Mouse (Mus musculus): ENCODE measurements around the gene Rhoa. TPM values are rescaled to one million over a fixed set of nuclear protein-coding genes. Genes with fewer than 3 reads are reported as not detected.

The Rhoa gene
- polyA plus RNA-seq, 1 experiment from 2014 or later = 379 TPM

DNA sequence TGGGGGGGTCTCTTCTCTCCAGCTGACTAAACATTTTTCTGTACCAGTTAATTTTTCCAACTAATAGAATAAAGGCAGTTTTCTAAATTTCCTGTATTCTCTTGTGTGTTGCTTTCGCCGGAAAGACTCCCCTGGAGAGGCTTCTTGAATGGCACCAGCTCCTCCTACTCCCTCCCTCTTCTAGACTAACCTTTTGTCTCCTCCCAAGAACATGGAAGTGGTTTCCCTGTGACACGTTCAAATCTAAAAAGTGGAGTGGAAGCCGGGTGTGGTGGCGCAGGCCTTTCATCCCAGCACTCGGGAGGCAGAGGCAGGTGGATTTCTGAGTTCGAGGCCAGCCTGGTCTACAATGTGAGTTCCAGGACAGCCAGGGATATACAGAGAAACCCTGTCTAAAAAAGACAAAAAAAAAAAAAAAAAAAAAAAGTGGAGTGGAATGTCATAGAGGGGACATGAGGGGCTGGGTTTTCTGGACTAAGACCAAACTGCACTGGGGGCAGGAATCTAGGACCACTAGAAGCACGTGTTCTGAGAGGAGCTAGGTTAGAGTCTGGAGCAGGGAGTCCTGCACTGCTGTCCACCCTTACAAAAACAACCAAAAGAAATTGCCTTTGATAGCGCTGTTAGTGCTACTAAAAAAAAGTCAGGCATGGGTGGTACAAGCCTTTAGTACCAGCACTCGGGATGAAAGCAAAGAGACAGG lies 32.1 kb downstream of the Rhoa start:
- WGBS = 71% methylated on average over 10 of the region's 10 CpGs
- H3K4me1 ChIP-seq = peaks cover 19% of the 10 kb centered on the region
- peak overlapping the region; percentile 91 for H3K27ac ChIP-seq (replicated peaks)
- H3K4me2 ChIP-seq (replicated peaks) = peak overlapping the region; percentile 78
- H3K27me3 ChIP-seq = no peaks in the 10 kb centered on the region
- H3K9ac ChIP-seq (replicated peaks) = no peak overlapping the region
- no peak for ATAC-seq (ENCODE audit: low FRiP score, low read depth)
- H3K9me3 ChIP-seq = no peaks in the 10 kb centered on the region
- peaks cover 34% of the 10 kb centered on the region for H3K36me3 ChIP-seq
- no peak overlapping the region for H3K4me3 ChIP-seq

GRCm38 (mm10) chr9:108338551-108338885 lies 32.6 kb downstream of the Rhoa start:
- ATAC-seq (ENCODE audit: low FRiP score, low read depth) = peak; percentile 20; the same call in 1 of the 2 replicates
- Histone ChIP-seq H3K27me3 (no peaks in the 10 kb centered on the region), H3K4me2 (replicated peaks) (peak overlapping the region; percentile 78), H3K36me3 (peaks cover 30% of the 10 kb centered on the region), H3K4me1 (peaks cover 19% of the 10 kb centered on the region), H3K9ac (replicated peaks) (peak overlapping the region; percentile 92; the same call in 1 of the 2 replicates), H3K4me3 (peak overlapping the region; percentile 81), H3K9me3 (no peaks in the 10 kb centered on the region), H3K27ac (replicated peaks) (peak overlapping the region; percentile 91)
- WGBS = 28% methylated on average over 6 of the region's 6 CpGs

GRCm38 (mm10) chr9:108338886-108339781 lies 33.2 kb downstream of the Rhoa start, which contains the start of gene Gpx1:
Gene Gpx1, plus strand, starts transcription at chr9:108338903.
- Histone ChIP-seq H3K9me3 (no peaks in the 10 kb centered on the region), H3K4me2 (replicated peaks) (peak within 1 kb of the TSS; percentile 78), H3K27ac (replicated peaks) (peak within 1 kb of the TSS; percentile 91), H3K9ac (replicated peaks) (peak within 1 kb of the TSS; percentile 92), H3K4me1 (peaks cover 19% of the 10 kb centered on the region), H3K4me3 (peak within 1 kb of the TSS; percentile 81), H3K27me3 (no peaks in the 10 kb centered on the region), H3K36me3 (peaks cover 24% of the 10 kb centered on the region)
- peak; percentile 95 for ATAC-seq (ENCODE audit: low FRiP score, low read depth)
- under 1% methylated on average over 49 of the region's 49 CpGs for whole genome bisulfite sequencing

- Histone ChIP-seq H3K4me1 (peaks cover 19% of the 10 kb centered on the region), H3K4me2 (replicated peaks) (peak overlapping the region; percentile 78), H3K27ac (replicated peaks) (peak overlapping the region; percentile 91), H3K36me3 (peaks cover 17% of the 10 kb centered on the region), H3K9ac (replicated peaks) (peak overlapping the region; percentile 92), H3K9me3 (no peaks in the 10 kb centered on the region), H3K27me3 (no peaks in the 10 kb centered on the region), H3K4me3 (peak overlapping the region; percentile 81)
- ATAC-seq (ENCODE audit: low FRiP score, low read depth) = no peak
- WGBS = 17% methylated on average over 20 of the region's 20 CpGs
These were observed 33.9 kb downstream of the Rhoa start for GRCm38 (mm10) chr9:108339886-108340257.

- H3K27me3 ChIP-seq = no peaks in the 10 kb centered on the region
- 69% methylated on average over 10 of the region's 10 CpGs for WGBS
- H3K4me2 ChIP-seq (replicated peaks) = peak overlapping the region; percentile 78
- peak overlapping the region; percentile 81 for H3K4me3 ChIP-seq
- no peak for ATAC-seq (ENCODE audit: low FRiP score, low read depth)
- H3K36me3 ChIP-seq = peaks cover 11% of the 10 kb centered on the region
- no peaks in the 10 kb centered on the region for H3K9me3 ChIP-seq
- peak overlapping the region; percentile 46; the same call in 1 of the 2 replicates for H3K27ac ChIP-seq (replicated peaks)
- H3K9ac ChIP-seq (replicated peaks) = peak overlapping the region; percentile 92
- peaks cover 19% of the 10 kb centered on the region for H3K4me1 ChIP-seq
These were observed 34.6 kb downstream of the Rhoa start for GRCm38 (mm10) chr9:108340258-108341138.

DNA sequence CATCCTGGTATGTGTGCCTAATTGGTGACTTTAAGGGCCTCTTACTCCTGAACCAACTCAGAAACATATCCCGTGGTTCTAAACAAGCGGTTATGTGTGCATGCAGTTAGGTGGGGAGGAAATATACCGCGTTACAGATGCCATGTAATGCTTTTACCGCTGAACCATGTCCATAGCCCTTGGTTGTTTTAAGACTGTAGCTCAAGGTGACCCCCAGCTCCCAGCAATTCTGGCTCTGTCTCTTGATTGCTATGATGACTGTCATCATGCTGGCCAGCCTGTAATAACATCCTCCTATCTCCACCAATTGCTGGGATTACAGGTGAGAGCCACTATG lies 35.2 kb downstream of the Rhoa start:
- Histone ChIP-seq H3K27ac (replicated peaks) (no peak overlapping the region; the same call in 1 of the 2 replicates), H3K36me3 (peaks cover 6% of the 10 kb centered on the region), H3K4me3 (no peak overlapping the region), H3K9me3 (no peaks in the 10 kb centered on the region), H3K9ac (replicated peaks) (no peak overlapping the region), H3K4me2 (replicated peaks) (no peak overlapping the region), H3K4me1 (peaks cover 19% of the 10 kb centered on the region), H3K27me3 (no peaks in the 10 kb centered on the region)
- ATAC-seq (ENCODE audit: low FRiP score, low read depth) = no peak
- WGBS = 88% methylated on average over 5 of the region's 5 CpGs

GRCm38 (mm10) chr9:108341801-108342200 lies 35.9 kb downstream of the Rhoa start:
- Histone ChIP-seq H3K27ac (replicated peaks) (peak overlapping the region; percentile 10; the same call in 1 of the 2 replicates), H3K4me3 (no peak overlapping the region), H3K4me1 (peaks cover 22% of the 10 kb centered on the region), H3K27me3 (no peaks in the 10 kb centered on the region), H3K4me2 (replicated peaks) (no peak overlapping the region), H3K9me3 (no peaks in the 10 kb centered on the region), H3K36me3 (0 out of 2 replicates have a peak, but pooled peaks cover 4% of the 10 kb centered on the region), H3K9ac (replicated peaks) (no peak overlapping the region)
- ATAC-seq (ENCODE audit: low FRiP score, low read depth) = no peak

GRCm38 (mm10) chr9:108342301-108342831 lies 36.4 kb downstream of the Rhoa start:
- no peak overlapping the region for H3K4me2 ChIP-seq (replicated peaks)
- no peak overlapping the region for H3K9ac ChIP-seq (replicated peaks)
- 64% methylated on average over 5 of the region's 5 CpGs for WGBS
- no peaks in the 10 kb centered on the region for H3K9me3 ChIP-seq
- no peak for ATAC-seq (ENCODE audit: low FRiP score, low read depth)
- no peak overlapping the region for H3K4me3 ChIP-seq
- no peaks in the 10 kb centered on the region for H3K27me3 ChIP-seq
- 0 out of 2 replicates have a peak, but pooled peaks cover 4% of the 10 kb centered on the region for H3K36me3 ChIP-seq
- peak overlapping the region; percentile 10; the same call in 1 of the 2 replicates for H3K27ac ChIP-seq (replicated peaks)
- H3K4me1 ChIP-seq = peaks cover 24% of the 10 kb centered on the region

- no peak overlapping the region for H3K4me2 ChIP-seq (replicated peaks)
- H3K4me1 ChIP-seq = peaks cover 24% of the 10 kb centered on the region
- H3K9me3 ChIP-seq = no peaks in the 10 kb centered on the region
- WGBS = 86% methylated on average over 3 of the region's 3 CpGs
- H3K27me3 ChIP-seq = no peaks in the 10 kb centered on the region
- ATAC-seq (ENCODE audit: low FRiP score, low read depth) = no peak
- H3K4me3 ChIP-seq = no peak overlapping the region
- no peaks in the 10 kb centered on the region for H3K36me3 ChIP-seq
- H3K9ac ChIP-seq (replicated peaks) = no peak overlapping the region
- no peak overlapping the region for H3K27ac ChIP-seq (replicated peaks)
These were observed 37.4 kb downstream of the Rhoa start for GRCm38 (mm10) chr9:108343331-108343730.

- 94% methylated on average over 1 of the region's 1 CpGs for WGBS
- Histone ChIP-seq H3K9ac (replicated peaks) (no peak overlapping the region), H3K36me3 (no peaks in the 10 kb centered on the region), H3K4me2 (replicated peaks) (no peak overlapping the region), H3K4me3 (no peak overlapping the region), H3K9me3 (no peaks in the 10 kb centered on the region), H3K27ac (replicated peaks) (no peak overlapping the region), H3K4me1 (peaks cover 24% of the 10 kb centered on the region), H3K27me3 (no peaks in the 10 kb centered on the region)
- ATAC-seq (ENCODE audit: low FRiP score, low read depth) = no peak
These were observed 37.9 kb downstream of the Rhoa start for GRCm38 (mm10) chr9:108343835-108344234.

DNA sequence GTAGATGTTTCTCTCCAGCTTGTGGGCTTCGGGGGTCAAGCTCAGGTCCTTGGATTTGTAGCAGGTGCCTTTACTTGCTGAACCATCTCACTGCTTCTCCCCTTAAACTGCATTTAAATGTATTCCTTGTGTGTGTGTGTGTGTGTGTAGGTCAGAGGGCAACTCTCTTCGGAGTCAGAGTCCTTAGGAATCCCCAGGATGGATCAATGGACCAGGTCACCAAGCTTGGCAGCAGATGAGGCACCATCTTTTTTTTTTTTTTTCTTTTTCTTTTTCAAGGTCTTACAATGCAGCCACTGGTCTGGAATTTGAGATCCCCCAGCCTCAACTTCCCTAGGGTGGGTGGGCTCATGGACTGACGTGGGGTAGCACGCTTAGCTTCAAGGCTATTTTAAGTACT lies 38.5 kb downstream of the Rhoa start:
- Histone ChIP-seq H3K4me2 (replicated peaks) (no peak overlapping the region), H3K27me3 (no peaks in the 10 kb centered on the region), H3K4me1 (peaks cover 28% of the 10 kb centered on the region), H3K36me3 (no peaks in the 10 kb centered on the region), H3K27ac (replicated peaks) (no peak overlapping the region), H3K4me3 (no peak overlapping the region), H3K9me3 (no peaks in the 10 kb centered on the region), H3K9ac (replicated peaks) (no peak overlapping the region)
- 84% methylated on average over 4 of the region's 4 CpGs for WGBS
- no peak for ATAC-seq (ENCODE audit: low FRiP score, low read depth)
